Mouse (Mus musculus): ENCODE results near the gene Mymk. TPM values are rescaled to one million over a fixed set of nuclear protein-coding genes. Genes with fewer than 3 reads are reported as not detected.

The Mymk gene
- polyA plus RNA-seq, 1 experiment from 2014 or later, result 49.0 TPM

- peaks cover 24% of the 10 kb centered on the region for H3K27me3 ChIP-seq
- H3K4me2 ChIP-seq (replicated peaks), result peak overlapping the region; percentile 68
- no peaks in the 10 kb centered on the region for H3K9me3 ChIP-seq
- H3K9ac ChIP-seq, result no peak overlapping the region
- peaks cover 10% of the 10 kb centered on the region for H3K4me1 ChIP-seq
- no peak overlapping the region for H3K27ac ChIP-seq
- no peaks in the 10 kb centered on the region for H3K36me3 ChIP-seq
- WGBS, result 73% methylated on average over 4 of the region's 4 CpGs
- no peak for ATAC-seq (ENCODE audit: low FRiP score, low read depth)
- H3K4me3 ChIP-seq, result peak overlapping the region; percentile 33; the same call in 1 of the 2 replicates
Observed at GRCm38 (mm10) chr2:27028437-27029015, 43.5 kb downstream of the Mymk start.

GRCm38 (mm10) chr2:27027618-27028436 lies 44.2 kb downstream of the Mymk start, which contains the start of gene Slc2a6:
Slc2a6 (minus strand) TSS chr2:27027998.
- ATAC-seq (ENCODE audit: low FRiP score, low read depth), result peak; percentile 96
- H3K9ac ChIP-seq, result peak within 1 kb of the TSS; percentile 48; the same call in 1 of the 2 replicates
- no peak within 1 kb of the TSS for H3K27ac ChIP-seq
- H3K4me3 ChIP-seq, result peak within 1 kb of the TSS; percentile 33
- H3K4me1 ChIP-seq, result peaks cover 10% of the 10 kb centered on the region
- H3K9me3 ChIP-seq, result no peaks in the 10 kb centered on the region
- no peaks in the 10 kb centered on the region for H3K36me3 ChIP-seq
- H3K4me2 ChIP-seq (replicated peaks), result peak within 1 kb of the TSS; percentile 68
- WGBS, result 2% methylated on average over 38 of the region's 38 CpGs
- peaks cover 24% of the 10 kb centered on the region for H3K27me3 ChIP-seq

DNA sequence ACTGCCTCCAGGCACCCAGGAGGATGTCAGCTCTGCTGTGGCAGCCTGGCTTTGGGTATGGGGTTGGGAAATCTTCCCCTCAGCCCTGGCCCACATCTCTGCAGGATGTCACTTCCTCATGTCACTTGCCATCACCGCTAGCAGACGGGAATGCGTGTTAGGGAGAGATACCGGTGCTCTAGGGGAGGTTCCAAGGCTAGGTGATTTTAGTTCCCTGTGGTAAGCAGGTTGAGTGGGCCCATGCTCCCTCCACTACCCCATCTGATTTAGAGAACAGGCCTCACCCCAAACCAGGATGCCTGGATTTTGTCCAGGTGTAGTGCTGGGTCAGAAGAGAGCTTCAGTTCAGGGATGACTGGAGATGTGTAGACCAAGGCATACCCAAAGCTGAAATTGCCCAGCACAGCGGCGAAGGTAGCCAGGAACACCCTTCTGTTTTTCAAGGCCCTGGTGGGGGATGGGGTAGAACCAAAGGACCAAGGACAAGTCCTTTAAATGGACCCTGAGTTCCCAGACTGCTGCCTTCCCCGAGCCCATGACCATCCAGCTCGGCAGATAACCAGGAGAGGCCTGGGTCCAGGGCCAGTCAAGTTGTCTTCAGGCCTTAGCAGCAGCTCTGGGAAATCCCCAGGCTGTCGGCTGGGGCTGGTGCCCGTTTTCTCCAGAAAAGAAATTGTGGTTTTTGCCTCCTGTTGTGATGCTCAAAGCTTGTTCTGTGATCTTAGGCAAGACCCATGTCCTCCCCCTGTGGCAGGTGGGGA lies 44.9 kb downstream of the Mymk start:
- no peaks in the 10 kb centered on the region for H3K9me3 ChIP-seq
- no peaks in the 10 kb centered on the region for H3K36me3 ChIP-seq
- 70% methylated on average over 10 of the region's 10 CpGs for WGBS
- H3K4me2 ChIP-seq (replicated peaks), result peak overlapping the region; percentile 68
- H3K4me3 ChIP-seq, result no peak overlapping the region
- H3K4me1 ChIP-seq, result peaks cover 10% of the 10 kb centered on the region
- ATAC-seq (ENCODE audit: low FRiP score, low read depth), result no peak
- peaks cover 24% of the 10 kb centered on the region for H3K27me3 ChIP-seq
- H3K27ac ChIP-seq, result no peak overlapping the region
- H3K9ac ChIP-seq, result no peak overlapping the region

- no peak for ATAC-seq (ENCODE audit: low FRiP score, low read depth)
- Histone ChIP-seq H3K9me3 (no peaks in the 10 kb centered on the region), H3K4me3 (no peak overlapping the region), H3K4me1 (peaks cover 10% of the 10 kb centered on the region), H3K36me3 (0 out of 2 replicates have a peak, but pooled peaks cover 2% of the 10 kb centered on the region), H3K9ac (no peak overlapping the region), H3K27me3 (peaks cover 24% of the 10 kb centered on the region), H3K4me2 (replicated peaks) (no peak overlapping the region), H3K27ac (no peak overlapping the region)
- 90% methylated on average over 3 of the region's 3 CpGs for WGBS
Observed at GRCm38 (mm10) chr2:27026332-27026731, 45.6 kb downstream of the Mymk start.

GRCm38 (mm10) chr2:27025545-27025944 lies 46.4 kb downstream of the Mymk start:
- Histone ChIP-seq H3K36me3 (0 out of 2 replicates have a peak, but pooled peaks cover 8% of the 10 kb centered on the region), H3K4me1 (peaks cover 10% of the 10 kb centered on the region), H3K27me3 (peaks cover 22% of the 10 kb centered on the region), H3K27ac (no peak overlapping the region), H3K9me3 (no peaks in the 10 kb centered on the region), H3K4me3 (no peak overlapping the region), H3K4me2 (replicated peaks) (no peak overlapping the region), H3K9ac (no peak overlapping the region)
- ATAC-seq (ENCODE audit: low FRiP score, low read depth), result no peak
- WGBS, result 79% methylated on average over 3 of the region's 3 CpGs

DNA sequence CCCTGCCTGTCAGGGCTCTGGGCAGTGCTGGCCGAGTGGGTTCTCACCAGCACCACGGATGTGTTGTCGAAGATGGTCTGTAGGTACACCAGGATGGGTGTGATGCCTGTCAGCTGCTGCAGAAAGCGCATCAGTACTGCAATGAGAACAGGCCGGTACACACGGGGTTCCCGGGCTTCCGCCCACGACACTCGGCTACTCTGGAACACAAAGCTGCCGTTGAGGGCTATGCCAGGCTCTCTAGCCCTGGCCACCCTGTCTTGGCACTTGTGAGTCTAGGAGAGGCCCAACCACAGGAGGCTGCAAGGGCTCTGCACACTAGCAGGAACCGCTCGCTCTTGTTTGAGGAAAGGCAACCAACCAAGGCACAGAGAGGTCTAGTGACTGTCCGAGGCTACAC lies 47.8 kb downstream of the Mymk start:
- no peaks in the 10 kb centered on the region for H3K9me3 ChIP-seq
- H3K4me2 ChIP-seq (replicated peaks), result no peak overlapping the region
- H3K4me1 ChIP-seq, result peaks cover 10% of the 10 kb centered on the region
- WGBS, result 83% methylated on average over 14 of the region's 14 CpGs
- H3K27ac ChIP-seq, result no peak overlapping the region
- peaks cover 21% of the 10 kb centered on the region for H3K36me3 ChIP-seq
- H3K27me3 ChIP-seq, result peaks cover 14% of the 10 kb centered on the region
- no peak for ATAC-seq (ENCODE audit: low FRiP score, low read depth)
- no peak overlapping the region for H3K9ac ChIP-seq
- H3K4me3 ChIP-seq, result no peak overlapping the region

GRCm38 (mm10) chr2:27022612-27023011 lies 49.4 kb downstream of the Mymk start:
- Histone ChIP-seq H3K4me2 (replicated peaks) (no peak overlapping the region), H3K9ac (no peak overlapping the region), H3K9me3 (no peaks in the 10 kb centered on the region), H3K27ac (no peak overlapping the region), H3K27me3 (0 out of 2 replicates have a peak, but pooled peaks cover 4% of the 10 kb centered on the region), H3K4me1 (peaks cover 3% of the 10 kb centered on the region; the same call in 1 of the 2 replicates), H3K36me3 (peaks cover 37% of the 10 kb centered on the region), H3K4me3 (no peak overlapping the region)
- no peak for ATAC-seq (ENCODE audit: low FRiP score, low read depth)
- 56% methylated on average over 6 of the region's 6 CpGs for WGBS

DNA sequence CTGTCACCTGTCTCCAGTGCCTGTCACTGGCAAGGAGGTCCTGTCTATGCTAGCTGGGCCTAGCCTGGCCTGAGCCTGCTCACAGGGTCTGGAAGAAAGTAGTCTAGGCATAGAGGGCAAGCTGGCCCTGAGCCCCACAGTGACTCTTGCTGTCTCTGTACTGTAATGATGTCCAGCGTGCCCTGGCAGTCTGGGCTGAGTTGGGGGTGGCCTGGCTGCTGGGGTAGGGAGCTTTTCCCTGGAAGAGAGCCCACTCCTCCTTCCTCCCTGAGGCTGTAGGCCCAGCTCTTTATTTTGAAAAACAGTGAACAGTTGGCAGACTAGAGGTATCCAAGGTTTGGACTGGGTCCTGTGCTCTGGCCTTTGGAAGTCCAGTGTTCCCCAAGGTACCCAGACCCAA lies 50.9 kb downstream of the Mymk start:
- peaks cover 52% of the 10 kb centered on the region for H3K36me3 ChIP-seq
- H3K27ac ChIP-seq, result no peak overlapping the region
- H3K4me2 ChIP-seq (replicated peaks), result no peak overlapping the region
- H3K4me1 ChIP-seq, result no peaks in the 10 kb centered on the region
- H3K9me3 ChIP-seq, result no peaks in the 10 kb centered on the region
- H3K4me3 ChIP-seq, result no peak overlapping the region
- H3K9ac ChIP-seq, result no peak overlapping the region
- 72% methylated on average over 1 of the region's 1 CpGs for WGBS
- no peak for ATAC-seq (ENCODE audit: low FRiP score, low read depth)
- no peaks in the 10 kb centered on the region for H3K27me3 ChIP-seq

DNA sequence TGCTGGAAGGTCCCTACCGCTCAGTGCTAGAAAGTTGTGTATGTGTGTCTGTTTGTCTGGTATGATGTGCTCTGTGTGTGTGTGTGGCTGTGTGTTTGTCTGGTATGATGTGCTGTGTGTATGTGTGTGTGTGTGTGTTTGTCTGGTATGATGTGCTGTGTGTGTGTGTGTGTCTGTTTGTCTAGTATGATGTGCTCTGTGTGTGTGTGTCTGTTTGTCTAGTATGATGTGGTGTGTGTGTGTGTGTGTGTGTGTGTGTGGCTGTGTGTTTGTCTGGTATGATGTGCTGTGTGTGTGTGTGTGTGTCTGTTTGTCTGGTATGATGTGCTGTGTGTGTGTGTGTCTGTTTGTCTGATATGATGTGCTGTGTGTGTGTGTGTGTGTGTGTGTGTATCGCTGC lies 52.4 kb downstream of the Mymk start:
- peaks cover 67% of the 10 kb centered on the region for H3K36me3 ChIP-seq
- no peaks in the 10 kb centered on the region for H3K27me3 ChIP-seq
- no peak overlapping the region for H3K9ac ChIP-seq
- ATAC-seq (ENCODE audit: low FRiP score, low read depth), result no peak
- whole genome bisulfite sequencing, result 88% methylated on average over 2 of the region's 2 CpGs
- H3K4me1 ChIP-seq, result no peaks in the 10 kb centered on the region
- no peak overlapping the region for H3K27ac ChIP-seq
- H3K4me3 ChIP-seq, result no peak overlapping the region
- no peaks in the 10 kb centered on the region for H3K9me3 ChIP-seq
- H3K4me2 ChIP-seq (replicated peaks), result no peak overlapping the region

- H3K4me3 ChIP-seq, result no peak overlapping the region
- no peaks in the 10 kb centered on the region for H3K9me3 ChIP-seq
- H3K36me3 ChIP-seq, result peaks cover 81% of the 10 kb centered on the region
- peak; percentile 49; the same call in 1 of the 2 replicates for ATAC-seq (ENCODE audit: low FRiP score, low read depth)
- no peak overlapping the region for H3K4me2 ChIP-seq (replicated peaks)
- no peak overlapping the region for H3K9ac ChIP-seq
- H3K27me3 ChIP-seq, result no peaks in the 10 kb centered on the region
- no peaks in the 10 kb centered on the region for H3K4me1 ChIP-seq
- 52% methylated on average over 5 of the region's 5 CpGs for WGBS
- H3K27ac ChIP-seq, result no peak overlapping the region
Observed at GRCm38 (mm10) chr2:27017802-27018201, 54.2 kb downstream of the Mymk start.
